Mouse (Mus musculus): ENCODE data around the gene Rcvrn. TPM values are rescaled to one million over a fixed set of nuclear protein-coding genes. Genes with fewer than 3 reads are reported as not detected.

The Rcvrn gene
- total RNA-seq, 2 experiments from 2014 or later = not detected

DNA sequence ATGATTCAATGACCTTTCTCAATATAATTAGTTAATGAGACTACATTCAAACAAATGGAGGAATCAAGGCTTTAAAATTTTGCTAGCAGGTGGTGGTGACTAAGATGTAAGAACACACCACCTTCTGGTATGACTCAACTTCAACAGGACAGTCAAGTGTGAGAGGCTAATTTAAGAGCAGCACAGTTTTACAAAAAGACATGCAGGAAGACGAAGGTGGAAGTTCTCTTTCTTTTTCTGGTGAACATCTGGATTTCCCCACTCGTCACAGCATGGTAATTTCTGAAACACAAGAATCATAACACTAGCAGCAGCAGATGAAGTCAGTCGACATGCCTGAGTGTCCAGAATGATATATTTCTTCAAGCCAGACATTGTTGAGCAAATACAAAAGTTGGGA lies 39.5 kb downstream of the Rcvrn start:
- no peak for DNase-seq
- no peak overlapping the region for H3K27ac ChIP-seq
- intact Hi-C loops (cut with DNase I) = loop anchor here (5.0 kb wide), 1 partner anchor 63 kb away; the partner anchor contains the start of gene Dhrs7c
- TF ChIP-seq CTCF (IDR thresholded peaks at IDR 0.05) = no peak
- no peak overlapping the region for H3K4me3 ChIP-seq

GRCm38 (mm10) chr11:67738345-67738744 lies 43.2 kb downstream of the Rcvrn start:
- no peak overlapping the region for H3K4me3 ChIP-seq
- TF ChIP-seq CTCF (IDR thresholded peaks at IDR 0.05) = no peak
- intact Hi-C loops (cut with DNase I) = no loop called here
- DNase-seq = no peak
- no peak overlapping the region for H3K27ac ChIP-seq

DNA sequence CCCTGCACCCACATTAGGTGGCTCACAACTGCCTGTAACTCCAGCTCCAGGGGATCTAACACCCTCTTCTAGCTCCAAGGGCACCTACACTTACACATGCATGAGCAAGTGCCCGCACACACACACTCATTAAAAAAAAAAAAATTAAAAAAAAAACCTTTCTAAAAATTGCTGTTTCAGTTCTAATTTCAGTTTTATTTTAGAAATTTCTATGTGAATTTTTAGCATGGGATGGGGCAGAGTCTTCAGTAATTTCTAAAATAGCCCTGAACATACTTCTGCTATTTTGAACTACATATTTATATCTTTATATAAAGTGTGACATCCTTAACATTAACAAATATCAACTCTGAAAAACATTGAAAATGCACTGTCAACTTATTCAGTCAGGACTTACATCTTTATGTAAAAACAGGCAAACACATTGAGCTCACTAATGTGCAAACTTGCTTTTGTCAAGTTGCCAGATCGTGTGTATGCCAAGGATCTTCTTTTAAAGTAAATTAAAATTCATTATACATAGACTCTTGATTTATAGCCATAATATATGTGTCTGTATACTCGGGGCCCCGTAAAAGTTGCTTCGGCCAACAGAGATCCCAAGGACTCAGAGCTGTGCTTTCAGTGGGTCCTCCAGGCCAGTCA lies 43.8 kb downstream of the Rcvrn start:
- Histone ChIP-seq H3K27ac (no peak overlapping the region), H3K4me3 (no peak overlapping the region)
- intact Hi-C loops (cut with DNase I) = no loop called here
- TF ChIP-seq CTCF (IDR thresholded peaks at IDR 0.05) = no peak
- DNase-seq = no peak

GRCm38 (mm10) chr11:67741569-67741968 lies 46.4 kb downstream of the Rcvrn start:
- peak; percentile 36 for TF ChIP-seq CTCF (IDR thresholded peaks at IDR 0.05)
- no peak for DNase-seq
- H3K27ac ChIP-seq = no peak overlapping the region
- intact Hi-C loops (cut with DNase I) = no loop called here
- no peak overlapping the region for H3K4me3 ChIP-seq

Other genes with a start within 250 kb of the Rcvrn start
- gene Gas7, start 239.9 kb upstream of the Rcvrn start, total RNA-seq (2021) = 1 to 10 TPM; 6.8 to 8.5 TPM
- gene Glp2r, start 75.8 kb downstream of the Rcvrn start, total RNA-seq (2021) = under 1 TPM; 0.20 to 0.77 TPM
- not detected for gene Gsg1l2, start 79.3 kb downstream of the Rcvrn start, total RNA-seq (2021)
- 100 to 1,000 TPM; 338 to 397 TPM for gene Dhrs7c, start 102.9 kb downstream of the Rcvrn start, total RNA-seq (2021)
- under 1 TPM; 0.15 to 0.25 TPM for gene Usp43, start 226.8 kb downstream of the Rcvrn start, total RNA-seq (2021)

Measured in gastrocnemius, adult 2 months (tissue).